8 mouse cellular contexts compared by ENCODE assay signal in genomic region chr12:26404781-26405702, GRCm38 (mm10). TPM values are rescaled to one million over a fixed set of nuclear protein-coding genes. Genes with fewer than 3 reads are reported as not detected.
DNase-seq lines count a peak whose midpoint lies in the region; ATAC-seq and TF ChIP-seq lines count a peak whose summit lies in the region.

No protein-coding gene starts in this region.

- 40% methylated on average over 11 of the region's 11 CpGs for WGBS in liver, adult 2 months
- 37% methylated on average over 11 of the region's 11 CpGs for WGBS in liver, postnatal 0 days (ENCODE audit: insufficient replicate concordance)
- WGBS in forebrain, embryonic 14.5 days, result 87% methylated on average over 11 of the region's 11 CpGs
- 70% methylated on average over 11 of the region's 11 CpGs for WGBS in hindbrain, postnatal 0 days

- H3K27me3 ChIP-seq in liver, adult 2 months (ENCODE audit: control insufficient read depth, insufficient read depth, low read length), result no peaks in the 10 kb centered on the region
- H3K27me3 ChIP-seq in liver, postnatal 0 days (ENCODE audit: insufficient read depth, low read length), result no peaks in the 10 kb centered on the region
- no peaks in the 10 kb centered on the region for H3K27me3 ChIP-seq in forebrain, embryonic 14.5 days (replicated peaks; ENCODE audit: control insufficient read depth, insufficient read depth, low read length)
- no peaks in the 10 kb centered on the region for H3K27me3 ChIP-seq in hindbrain, postnatal 0 days (ENCODE audit: insufficient read depth, low read length)

- no peak overlapping the region for H3K27ac ChIP-seq in liver, adult 2 months (replicated peaks; ENCODE audit: insufficient read depth, low read depth, low read length)
- no peak overlapping the region for H3K27ac ChIP-seq in liver, postnatal 0 days (ENCODE audit: low read depth)
- H3K27ac ChIP-seq in forebrain, embryonic 14.5 days (ENCODE audit: low read depth, low read length), result peak overlapping the region; percentile 9; the same call in 1 of the 2 replicates
- peak overlapping the region; percentile 12; the same call in 1 of the 2 replicates for H3K27ac ChIP-seq in hindbrain, postnatal 0 days

- ATAC-seq in liver, postnatal 0 days, result no peak
- no peak for ATAC-seq in forebrain, embryonic 14.5 days
- peak; percentile 27; the same call in 1 of the 2 replicates for ATAC-seq in hindbrain, postnatal 0 days
- peak; percentile 56 for ATAC-seq in megakaryocyte progenitor cell, adult 5-6 weeks (replicated peaks; ENCODE audit: poor library complexity)

- TF ChIP-seq POLR2A in liver, adult 2 months (IDR thresholded peaks at IDR 0.05; ENCODE audit: extremely low read depth, insufficient read depth, low read length), result no peak

- 0 out of 2 replicates have a peak, but pooled peaks cover 3% of the 10 kb centered on the region for H3K79me2 ChIP-seq in liver, adult 2 months (ENCODE audit: control insufficient read depth, insufficient read depth, low read length)

- no peak overlapping the region for H3K4me3 ChIP-seq in liver, adult 2 months (ENCODE audit: insufficient read depth, low read depth, low read length)
- H3K4me3 ChIP-seq in liver, postnatal 0 days (ENCODE audit: low read depth, low read length), result no peak overlapping the region
- no peak overlapping the region for H3K4me3 ChIP-seq in forebrain, embryonic 14.5 days (ENCODE audit: low read depth, low read length)
- no peak overlapping the region for H3K4me3 ChIP-seq in hindbrain, postnatal 0 days (ENCODE audit: low read length)

- H3K9me3 ChIP-seq in liver, postnatal 0 days (ENCODE audit: low read length), result no peaks in the 10 kb centered on the region
- H3K9me3 ChIP-seq in forebrain, embryonic 14.5 days (replicated peaks; ENCODE audit: control insufficient read depth, low read length), result no peaks in the 10 kb centered on the region
- H3K9me3 ChIP-seq in hindbrain, postnatal 0 days (ENCODE audit: low read length), result no peaks in the 10 kb centered on the region

- TF ChIP-seq EP300 in liver, postnatal 0 days (IDR thresholded peaks at IDR 0.05; ENCODE audit: low read depth), result no peak

- TF ChIP-seq CTCF in liver, adult 2 months (IDR thresholded peaks at IDR 0.05; ENCODE audit: low read depth, low read length), result no peak
- no peak for TF ChIP-seq CTCF in liver, postnatal 0 days (IDR thresholded peaks at IDR 0.05; ENCODE audit: low read depth)
- TF ChIP-seq CTCF in hindbrain, postnatal 0 days (IDR thresholded peaks at IDR 0.05; ENCODE audit: low read depth), result no peak

- H3K4me1 ChIP-seq in liver, adult 2 months (ENCODE audit: control insufficient read depth, insufficient read depth, low read length), result peaks cover 18% of the 10 kb centered on the region
- peaks cover 30% of the 10 kb centered on the region for H3K4me1 ChIP-seq in liver, postnatal 0 days (ENCODE audit: insufficient read depth)
- H3K4me1 ChIP-seq in forebrain, embryonic 14.5 days (ENCODE audit: control insufficient read depth, insufficient read depth, low read length), result no peaks in the 10 kb centered on the region; the same call in 1 of the 2 replicates
- peaks cover 11% of the 10 kb centered on the region; the same call in 1 of the 2 replicates for H3K4me1 ChIP-seq in hindbrain, postnatal 0 days (ENCODE audit: insufficient read depth, low read length)

- no peak overlapping the region for H3K9ac ChIP-seq in liver, adult 2 months (ENCODE audit: low read depth, low read length)
- H3K9ac ChIP-seq in liver, postnatal 0 days (replicated peaks), result no peak overlapping the region
- no peak overlapping the region for H3K9ac ChIP-seq in forebrain, embryonic 14.5 days (ENCODE audit: low read length)
- no peak overlapping the region for H3K9ac ChIP-seq in hindbrain, postnatal 0 days (replicated peaks; ENCODE audit: low read length)

- no peaks in the 10 kb centered on the region for H3K36me3 ChIP-seq in liver, adult 2 months (ENCODE audit: control insufficient read depth, insufficient read depth, low read length)
- no peaks in the 10 kb centered on the region for H3K36me3 ChIP-seq in liver, postnatal 0 days (replicated peaks; ENCODE audit: insufficient read depth, low read length)
- H3K36me3 ChIP-seq in forebrain, embryonic 14.5 days (ENCODE audit: control insufficient read depth, insufficient read depth, low read length), result peaks cover 24% of the 10 kb centered on the region; the same call in 1 of the 2 replicates
- no peaks in the 10 kb centered on the region for H3K36me3 ChIP-seq in hindbrain, postnatal 0 days (ENCODE audit: insufficient read depth, low read length)

- H3K4me2 ChIP-seq in liver, postnatal 0 days (ENCODE audit: low read depth, low read length), result no peak overlapping the region
- H3K4me2 ChIP-seq in forebrain, embryonic 14.5 days (ENCODE audit: low read length), result no peak overlapping the region
- H3K4me2 ChIP-seq in hindbrain, postnatal 0 days (ENCODE audit: low read depth, low read length), result no peak overlapping the region

- DNase-seq in liver, adult 2 months (ENCODE audit: extremely low read depth, low read depth, low spot score), result peak; percentile 76
- no peak for DNase-seq in liver, postnatal 0 days
- peak; percentile 66 to 69 for DNase-seq in adrenal gland, postnatal 36 days
- no peak for DNase-seq in forebrain, embryonic 14.5 days (ENCODE audit: low spot score)
- DNase-seq in hindbrain, postnatal 0 days (ENCODE audit: low spot score), result peak; percentile 18
- no peak for DNase-seq in thymus, postnatal 25 days
- DNase-seq in frontal cortex, postnatal 36 days (ENCODE audit: low spot score in 2 of 2), result no peak

RNA-seq across cellular contexts. Expression of gene Rnf144a, which starts 10.0 kb away (rescaled TPM):
- total RNA-seq in liver, adult 2 months (2014; rRNA removed), result 2.0 and 3.3 TPM in 2 replicates
- 2.3 and 2.8 TPM in 2 replicates for polyA plus RNA-seq in liver, adult 2 months (2012; rRNA removed)
- 3.1 and 3.2 TPM in 2 replicates for polyA plus RNA-seq in liver, postnatal 0 days (2015; fragmentation: Nextera tagmentation; extraction: Ambion mirVana)
- 10 to 100 TPM; 20.9 to 23.6 TPM for total RNA-seq in adrenal gland, postnatal 36 days (2021)
- polyA plus RNA-seq in forebrain, embryonic 14.5 days (2014; fragmentation: Nextera tagmentation; extraction: Ambion mirVana), result 17.4 and 21.5 TPM in 2 replicates
- total RNA-seq in hindbrain, postnatal 0 days (2014; rRNA removed), result 31.6 and 33.4 TPM in 2 replicates
- 21.4 and 24.4 TPM in 2 replicates for polyA plus RNA-seq in hindbrain, postnatal 0 days (2015; fragmentation: Nextera tagmentation; extraction: Ambion mirVana)
- total RNA-seq in megakaryocyte progenitor cell, adult 5-6 weeks (2015), result 17.4 and 19.1 TPM in 2 replicates
- 15.1 and 16.8 TPM in 2 replicates for total RNA-seq in megakaryocyte progenitor cell, adult 5-6 weeks (2017)

RNA-seq across cellular contexts. Expression of gene Rsad2, which starts 51.2 kb away (rescaled TPM):
- total RNA-seq in liver, adult 2 months (2014; rRNA removed), result 6.2 and 7.1 TPM in 2 replicates
- 2.0 and 3.6 TPM in 2 replicates for polyA plus RNA-seq in liver, adult 2 months (2012; rRNA removed)
- polyA plus RNA-seq in liver, postnatal 0 days (2015; fragmentation: Nextera tagmentation; extraction: Ambion mirVana), result 52.5 and 62.2 TPM in 2 replicates
- 10 to 100 TPM; 17.5 to 31.9 TPM for total RNA-seq in adrenal gland, postnatal 36 days (2021)
- 0.20 and 0.27 TPM in 2 replicates for polyA plus RNA-seq in forebrain, embryonic 14.5 days (2014; fragmentation: Nextera tagmentation; extraction: Ambion mirVana)
- 1.3 and 1.5 TPM in 2 replicates for total RNA-seq in hindbrain, postnatal 0 days (2014; rRNA removed)
- polyA plus RNA-seq in hindbrain, postnatal 0 days (2015; fragmentation: Nextera tagmentation; extraction: Ambion mirVana), result 1.4 and 1.5 TPM in 2 replicates
- total RNA-seq in megakaryocyte progenitor cell, adult 5-6 weeks (2015), result 0.96 and 1.3 TPM in 2 replicates
- 0.87 and 1.0 TPM in 2 replicates for total RNA-seq in megakaryocyte progenitor cell, adult 5-6 weeks (2017)

Comparison
In these comparisons a context has a peak if more than half of its experiments do, and no peak if none do; other contexts are left out.
1. DNase-seq: peak in liver, adult 2 months (single experiment), adrenal gland, postnatal 36 days (2 of 2) and hindbrain, postnatal 0 days (single experiment); none in liver, postnatal 0 days (single experiment), forebrain, embryonic 14.5 days (single experiment), thymus, postnatal 25 days (single experiment) and frontal cortex, postnatal 36 days (0 of 2).
2. H3K27ac ChIP-seq: peak in forebrain, embryonic 14.5 days (single experiment) and hindbrain, postnatal 0 days (single experiment); none in liver, adult 2 months (single experiment) and liver, postnatal 0 days (single experiment).
3. ATAC-seq: peak in hindbrain, postnatal 0 days (single experiment) and megakaryocyte progenitor cell, adult 5-6 weeks (single experiment); none in liver, postnatal 0 days (single experiment) and forebrain, embryonic 14.5 days (single experiment).